Mouse (Mus musculus): ENCODE results near the gene Fxyd1.

DNA sequence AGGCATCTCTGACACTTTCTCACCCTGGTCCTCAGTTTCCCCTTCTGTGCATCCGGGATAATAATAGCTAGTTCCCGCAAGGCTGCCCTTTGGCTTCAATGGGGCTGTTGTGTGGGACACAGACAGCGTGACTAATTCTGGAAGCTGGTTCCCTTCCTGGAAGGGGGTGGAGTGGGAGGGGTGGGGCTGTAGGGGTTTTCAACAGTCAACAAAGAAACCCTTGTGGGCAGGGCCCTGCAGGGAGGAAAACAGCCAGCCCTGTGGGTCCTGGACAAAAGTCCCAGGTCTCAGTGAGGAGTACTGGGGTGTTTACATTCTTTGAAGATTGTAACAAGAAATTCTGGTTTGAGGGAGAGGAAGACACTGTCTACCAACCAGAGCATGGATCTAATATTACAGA, 28.2 kb upstream of the Fxyd1 start:
- no peak for TF ChIP-seq CTCF (conservative IDR thresholded peaks at IDR 0.05; ENCODE audit: low read length)
- no peak for TF ChIP-seq NANOG (IDR thresholded peaks at IDR 0.05; ENCODE audit: borderline replicate concordance, low read length)
